Mouse (Mus musculus) embryonic facial prominence, embryonic 12.5 days (tissue): ENCODE results near the gene Heyl. TPM values are rescaled to one million over a fixed set of nuclear protein-coding genes. Genes with fewer than 3 reads are reported as not detected.

Experiments
- ATAC-seq: fragments of 200-750 bp; cut with Nextera tagmentation; 2 replicates; pipeline ENCODE4 v1.8.0; 2017; ENCODE audit not compliant: insufficient number of reproducible peaks, insufficient read depth, low FRiP score, low TSS enrichment
- H3K27ac ChIP-seq: fragments of 300-500 bp; sonication (generic); 2 replicates; pipeline ENCODE4 v1.5.1; 2016; ENCODE audit warnings: mild to moderate bottlenecking
- H3K27me3 ChIP-seq: fragments of 300-500 bp; sonication (generic); 2 replicates; pipeline ENCODE4 v1.6.1; 2016; ENCODE audit warnings: mild to moderate bottlenecking, moderate library complexity
- H3K36me3 ChIP-seq: fragments of 300-500 bp; sonication (generic); 2 replicates; pipeline ENCODE4 v1.6.1; 2016; ENCODE audit warnings: mild to moderate bottlenecking
- H3K4me1 ChIP-seq: fragments of 300-500 bp; sonication (generic); 2 replicates; pipeline ENCODE4 v1.6.1; 2016
- H3K4me2 ChIP-seq: fragments of 300-500 bp; sonication (generic); replicated peaks from 2 replicates; pipeline ENCODE4 v1.6.1; 2016; ENCODE audit warnings: mild to moderate bottlenecking, moderate library complexity
- H3K4me3 ChIP-seq: fragments of 300-500 bp; sonication (generic); 2 replicates; pipeline ENCODE4 v1.5.1; 2016; ENCODE audit warnings: mild to moderate bottlenecking
- H3K9ac ChIP-seq: fragments of 300-500 bp; sonication (generic); 2 replicates; pipeline ENCODE4 v1.6.1; 2016; ENCODE audit warnings: mild to moderate bottlenecking, moderate library complexity
- H3K9me3 ChIP-seq: fragments of 300-500 bp; sonication (generic); 2 replicates; pipeline ENCODE4 v1.6.1; 2016; ENCODE audit warnings: mild to moderate bottlenecking, moderate library complexity
- WGBS: fragments of 180-500 bp; shearing (Covaris S2); methylation state at CpG from one replicate; pipeline ENCODE4 v1.1.7; 2016; 5-methylcytosine and 5-hydroxymethylcytosine counted together
- polyA plus RNA-seq: library from polyadenylated mRNA; unstranded; fragments of >200 nt; fragmentation: Nextera tagmentation; extraction: Ambion mirVana; gene quantifications from 2 replicates; pipeline ENCODE4 v1.2.1, GENCODE M21; 2016

Gene Heyl
- polyA plus RNA-seq, 1 experiment from 2014 or later, result 7.2 TPM

DNA sequence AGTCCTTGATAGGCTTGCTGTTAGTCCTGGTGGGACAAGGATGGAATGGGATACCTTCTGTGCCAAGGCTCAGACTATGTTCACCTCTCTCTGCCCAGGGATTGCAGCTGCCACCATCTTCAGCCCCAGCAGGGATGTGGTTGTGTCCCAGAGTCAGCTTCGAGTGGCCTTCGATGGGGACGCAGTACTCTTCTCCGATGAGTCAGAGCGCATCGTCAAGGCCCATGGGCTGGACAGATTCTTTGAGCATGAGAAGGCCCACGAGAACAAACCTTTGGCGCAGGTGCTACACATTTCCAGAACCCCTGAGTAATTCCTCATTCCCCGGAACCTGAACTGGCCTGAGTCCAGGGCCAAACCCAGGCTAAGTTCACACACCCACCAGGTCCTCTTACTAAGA, 19.4 kb upstream of the Heyl start:
- 95% methylated on average over 9 of the region's 9 CpGs for WGBS

DNA sequence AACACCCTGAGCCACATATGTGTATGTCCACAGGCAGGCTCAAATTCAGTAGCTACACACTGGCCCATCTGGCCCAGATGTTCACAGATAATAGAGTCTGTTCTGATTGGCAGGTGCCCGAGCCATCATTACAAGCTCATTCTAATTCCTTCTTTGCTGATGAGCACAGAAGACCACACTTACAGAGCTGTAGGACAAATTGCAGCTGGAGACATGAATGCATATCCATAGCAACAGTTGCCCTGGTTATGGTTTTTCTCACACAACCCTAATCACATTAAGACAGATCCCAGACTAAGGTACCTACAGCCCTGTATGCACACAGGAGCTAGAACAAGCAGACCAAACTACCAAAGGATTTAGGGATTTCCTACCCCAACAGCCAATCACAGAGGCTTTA, 18.0 kb upstream of the Heyl start:
- Histone ChIP-seq H3K4me3 (no peak overlapping the region), H3K27me3 (peaks cover 16% of the 10 kb centered on the region; the same call in 1 of the 2 replicates), H3K36me3 (no peaks in the 10 kb centered on the region), H3K9me3 (no peaks in the 10 kb centered on the region), H3K4me1 (no peaks in the 10 kb centered on the region), H3K4me2 (no peak overlapping the region), H3K9ac (no peak overlapping the region), H3K27ac (no peak overlapping the region)
- no peak for ATAC-seq
- WGBS, result 69% methylated on average over 1 of the region's 1 CpGs

More for the DNA sequence above, 19.4 kb upstream of the Heyl start:
- ATAC-seq, result no peak
- no peaks in the 10 kb centered on the region for H3K4me1 ChIP-seq
- no peaks in the 10 kb centered on the region for H3K9me3 ChIP-seq
- H3K4me3 ChIP-seq, result no peak overlapping the region
- H3K27me3 ChIP-seq, result peaks cover 16% of the 10 kb centered on the region; the same call in 1 of the 2 replicates
- no peaks in the 10 kb centered on the region for H3K36me3 ChIP-seq
- no peak overlapping the region for H3K4me2 ChIP-seq
- no peak overlapping the region for H3K27ac ChIP-seq
- H3K9ac ChIP-seq, result no peak overlapping the region

DNA sequence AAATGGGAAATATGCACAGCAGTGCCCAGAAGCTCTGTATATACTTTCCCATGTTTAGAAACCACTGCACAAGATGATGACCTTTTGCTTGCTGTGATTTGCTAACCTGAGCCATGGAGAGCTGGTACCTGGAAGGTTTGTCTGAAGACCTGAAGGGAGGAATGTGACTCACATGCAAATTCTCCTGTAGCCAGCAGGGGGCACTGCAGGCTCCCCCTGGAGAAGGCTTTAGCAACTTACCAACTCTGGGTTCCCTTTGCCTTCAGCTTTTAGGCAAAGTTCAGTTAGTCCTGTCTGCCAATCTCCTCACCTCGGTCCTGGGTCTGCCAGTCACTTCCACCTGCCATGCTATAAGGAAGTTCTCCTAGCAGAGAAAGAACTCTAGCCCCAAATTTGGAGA, 16.6 kb upstream of the Heyl start:
- no peak overlapping the region for H3K27ac ChIP-seq
- H3K4me1 ChIP-seq, result no peaks in the 10 kb centered on the region
- H3K4me2 ChIP-seq, result no peak overlapping the region
- ATAC-seq, result no peak
- H3K9ac ChIP-seq, result no peak overlapping the region
- no peaks in the 10 kb centered on the region for H3K36me3 ChIP-seq
- H3K9me3 ChIP-seq, result no peaks in the 10 kb centered on the region
- 21% methylated on average over 1 of the region's 1 CpGs for WGBS
- H3K4me3 ChIP-seq, result no peak overlapping the region
- H3K27me3 ChIP-seq, result peaks cover 16% of the 10 kb centered on the region; the same call in 1 of the 2 replicates

DNA sequence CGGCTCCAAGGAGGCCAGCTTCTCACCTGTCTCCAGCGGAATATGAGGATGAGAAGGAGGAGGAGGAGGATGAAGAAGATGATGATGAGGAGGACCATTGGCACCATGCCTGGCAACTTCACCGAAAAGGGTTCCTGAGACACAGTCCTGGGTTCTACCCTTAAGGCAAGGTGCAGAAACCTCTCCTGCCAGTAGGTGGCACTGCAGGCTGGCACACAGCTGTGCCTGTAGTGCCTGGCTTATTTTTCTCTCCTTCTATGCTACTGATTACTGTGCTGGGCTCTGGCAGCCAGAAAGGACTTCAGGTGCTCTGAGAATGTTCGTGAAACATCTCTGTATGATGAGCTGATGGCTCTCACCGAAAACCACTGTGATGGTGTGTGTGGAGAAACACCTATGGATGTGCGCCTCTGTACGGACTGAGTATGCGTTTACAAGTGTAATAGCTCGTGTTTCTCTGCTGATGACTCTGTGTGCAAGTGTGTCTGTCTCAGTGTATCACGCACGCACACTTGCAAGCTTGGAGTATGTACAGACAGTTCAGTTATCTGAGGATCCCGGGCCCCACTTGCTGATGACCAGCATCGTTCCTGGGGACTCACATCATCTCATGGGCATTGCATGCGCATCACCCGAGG, 13.5 kb upstream of the Heyl start:
- peak; percentile 73; the same call in 1 of the 2 replicates for ATAC-seq
- WGBS, result 66% methylated on average over 15 of the region's 15 CpGs
- H3K9ac ChIP-seq, result no peak overlapping the region
- no peak overlapping the region for H3K4me2 ChIP-seq
- peaks cover 13% of the 10 kb centered on the region; the same call in 1 of the 2 replicates for H3K27me3 ChIP-seq
- no peaks in the 10 kb centered on the region for H3K36me3 ChIP-seq
- H3K4me3 ChIP-seq, result no peak overlapping the region
- no peaks in the 10 kb centered on the region for H3K9me3 ChIP-seq
- H3K4me1 ChIP-seq, result no peaks in the 10 kb centered on the region
- H3K27ac ChIP-seq, result no peak overlapping the region

DNA sequence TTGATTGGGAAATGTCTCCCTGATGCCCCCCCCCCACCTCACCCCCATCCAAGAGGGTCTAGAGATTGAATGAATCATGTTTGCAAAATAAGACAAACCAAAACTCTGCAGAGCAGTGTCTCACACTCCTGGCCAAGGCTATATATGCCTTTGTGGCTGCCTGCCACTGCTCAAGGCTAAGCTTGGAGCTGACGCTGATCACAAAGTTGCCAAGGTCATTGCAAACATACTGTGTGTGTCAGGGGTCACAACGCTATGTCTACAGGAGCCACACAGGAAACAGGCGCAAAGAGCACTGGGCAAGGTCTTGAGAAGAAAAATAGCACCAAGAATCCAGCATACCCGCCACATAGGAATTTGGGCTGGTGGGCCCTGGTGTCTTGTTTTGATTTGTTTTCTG, 12.7 kb upstream of the Heyl start:
- no peak for ATAC-seq

DNA sequence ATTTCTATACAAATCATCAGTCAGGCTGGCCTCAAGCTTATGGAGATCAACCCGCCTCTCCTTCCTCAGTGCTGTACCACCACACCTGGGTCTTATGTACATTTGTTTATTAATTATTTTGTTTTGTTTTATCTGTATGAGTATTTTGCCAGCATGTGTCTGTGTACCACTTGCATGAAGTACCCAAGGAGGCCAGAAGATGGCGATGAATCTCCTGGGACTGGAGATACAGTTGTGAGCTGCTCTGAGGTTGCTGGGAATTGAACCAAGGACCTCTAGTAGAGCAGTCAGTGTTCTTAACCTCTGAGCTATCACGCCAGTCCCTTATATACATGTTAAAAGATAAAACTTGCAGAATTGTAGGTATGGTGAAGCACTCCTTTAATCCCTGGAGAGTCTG, 10.0 kb upstream of the Heyl start:
- Histone ChIP-seq H3K9me3 (no peaks in the 10 kb centered on the region), H3K4me2 (no peak overlapping the region)
- 52% methylated on average over 3 of the region's 3 CpGs for WGBS

More for the DNA sequence above, 12.7 kb upstream of the Heyl start:
- no peak overlapping the region for H3K27ac ChIP-seq
- peaks cover 13% of the 10 kb centered on the region; the same call in 1 of the 2 replicates for H3K27me3 ChIP-seq
- H3K4me1 ChIP-seq, result no peaks in the 10 kb centered on the region
- H3K9me3 ChIP-seq, result no peaks in the 10 kb centered on the region
- no peak overlapping the region for H3K9ac ChIP-seq
- WGBS, result 63% methylated on average over 4 of the region's 4 CpGs
- H3K36me3 ChIP-seq, result no peaks in the 10 kb centered on the region
- no peak overlapping the region for H3K4me2 ChIP-seq
- H3K4me3 ChIP-seq, result no peak overlapping the region

DNA sequence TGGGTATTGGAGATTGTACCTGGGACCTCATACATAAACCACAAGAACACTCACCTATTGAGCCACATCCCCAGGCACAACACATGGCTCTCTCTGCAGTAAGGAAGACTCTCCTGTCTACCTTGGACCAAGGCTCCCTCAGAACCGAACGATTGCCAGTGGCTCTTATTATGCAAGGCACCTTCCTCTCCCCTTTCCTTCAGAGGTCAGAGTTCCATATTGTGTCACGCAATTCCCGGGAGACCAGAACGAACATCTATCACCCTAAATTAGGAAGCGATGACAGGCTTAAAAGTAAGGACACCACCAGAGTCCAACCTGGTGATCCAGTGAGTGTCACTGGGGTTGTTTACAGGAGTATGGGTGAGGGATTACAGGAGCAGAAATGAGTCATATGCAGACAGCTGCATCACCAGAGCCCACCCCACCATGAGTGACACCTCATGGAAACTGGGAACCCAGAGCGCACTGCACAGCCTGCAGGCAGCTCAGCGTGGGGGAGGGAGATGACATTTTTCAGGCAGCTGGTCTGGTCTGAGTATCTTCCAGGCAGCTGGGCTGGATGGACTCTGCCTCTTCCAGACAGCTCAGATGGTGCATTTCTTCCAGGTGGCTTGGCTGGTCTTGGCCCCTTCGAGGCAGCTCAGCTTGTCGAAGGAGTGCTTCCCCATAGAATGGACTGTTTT, 7.5 kb upstream of the Heyl start:
- ATAC-seq, result no peak; the same call in 1 of the 2 replicates
- Histone ChIP-seq H3K36me3 (no peaks in the 10 kb centered on the region), H3K4me1 (peaks cover 10% of the 10 kb centered on the region), H3K4me2 (no peak overlapping the region), H3K27me3 (no peaks in the 10 kb centered on the region), H3K9ac (no peak overlapping the region), H3K4me3 (no peak overlapping the region), H3K27ac (no peak overlapping the region), H3K9me3 (no peaks in the 10 kb centered on the region)
- WGBS, result 67% methylated on average over 10 of the region's 10 CpGs

More for the DNA sequence above, 10.0 kb upstream of the Heyl start:
- ATAC-seq, result no peak
- Histone ChIP-seq H3K9ac (no peak overlapping the region), H3K4me1 (peaks cover 6% of the 10 kb centered on the region), H3K27ac (no peak overlapping the region), H3K27me3 (0 out of 2 replicates have a peak, but pooled peaks cover 5% of the 10 kb centered on the region), H3K4me3 (no peak overlapping the region), H3K36me3 (no peaks in the 10 kb centered on the region)

DNA sequence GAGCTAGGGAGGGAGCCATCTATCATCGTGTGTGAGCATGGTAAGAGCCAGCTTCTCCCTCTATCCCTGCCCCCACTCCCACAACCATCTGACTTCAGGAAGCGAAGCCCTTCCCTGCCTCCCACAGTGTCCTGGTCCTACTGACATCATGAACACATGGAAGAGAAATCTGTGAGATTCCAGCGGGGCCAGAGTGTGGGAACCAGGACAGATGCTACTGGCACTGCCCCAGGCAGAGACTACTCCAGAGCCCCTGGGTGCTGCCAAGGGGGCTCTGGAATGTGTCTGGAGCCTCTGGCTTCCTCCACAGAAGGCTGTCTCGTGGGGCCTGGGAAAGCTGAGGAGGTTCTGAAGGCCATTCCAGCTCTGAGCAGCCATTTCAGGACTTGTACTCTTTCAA, 5.6 kb upstream of the Heyl start:
- no peak for ATAC-seq
- Histone ChIP-seq H3K4me2 (no peak overlapping the region), H3K36me3 (no peaks in the 10 kb centered on the region), H3K4me3 (no peak overlapping the region), H3K9me3 (no peaks in the 10 kb centered on the region), H3K9ac (peak overlapping the region; percentile 24; the same call in 1 of the 2 replicates), H3K4me1 (peaks cover 10% of the 10 kb centered on the region), H3K27ac (peak overlapping the region; percentile 11; the same call in 1 of the 2 replicates), H3K27me3 (peaks cover 7% of the 10 kb centered on the region; the same call in 1 of the 2 replicates)
- 24% methylated on average over 4 of the region's 4 CpGs for WGBS

DNA sequence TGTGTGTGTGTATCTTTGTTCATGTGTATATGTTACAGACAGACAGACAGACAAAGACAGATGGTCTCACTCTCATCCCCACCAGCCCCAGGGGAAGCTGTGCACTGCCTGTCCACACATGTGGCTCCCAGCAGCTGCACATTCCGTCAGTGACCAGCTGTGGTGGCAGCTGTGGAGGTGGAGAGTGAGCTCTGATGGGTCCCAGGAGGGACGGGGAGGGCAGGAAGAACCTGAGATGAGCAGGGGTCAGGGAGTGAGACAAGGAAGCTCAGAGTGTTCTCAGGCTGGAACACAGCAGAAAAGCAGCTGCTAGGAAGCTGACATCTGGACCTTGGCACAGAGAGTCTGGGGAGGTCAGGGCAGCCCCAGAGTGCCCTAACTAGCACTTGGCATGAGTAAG, 5.1 kb upstream of the Heyl start:
- no peak overlapping the region for H3K9ac ChIP-seq
- no peaks in the 10 kb centered on the region for H3K36me3 ChIP-seq
- peaks cover 10% of the 10 kb centered on the region for H3K4me1 ChIP-seq
- no peak overlapping the region for H3K4me2 ChIP-seq
- no peaks in the 10 kb centered on the region for H3K9me3 ChIP-seq
- no peak overlapping the region for H3K4me3 ChIP-seq
- H3K27me3 ChIP-seq, result peaks cover 12% of the 10 kb centered on the region
- WGBS, result 2% methylated on average over 2 of the region's 2 CpGs
- ATAC-seq, result no peak
- no peak overlapping the region for H3K27ac ChIP-seq

DNA sequence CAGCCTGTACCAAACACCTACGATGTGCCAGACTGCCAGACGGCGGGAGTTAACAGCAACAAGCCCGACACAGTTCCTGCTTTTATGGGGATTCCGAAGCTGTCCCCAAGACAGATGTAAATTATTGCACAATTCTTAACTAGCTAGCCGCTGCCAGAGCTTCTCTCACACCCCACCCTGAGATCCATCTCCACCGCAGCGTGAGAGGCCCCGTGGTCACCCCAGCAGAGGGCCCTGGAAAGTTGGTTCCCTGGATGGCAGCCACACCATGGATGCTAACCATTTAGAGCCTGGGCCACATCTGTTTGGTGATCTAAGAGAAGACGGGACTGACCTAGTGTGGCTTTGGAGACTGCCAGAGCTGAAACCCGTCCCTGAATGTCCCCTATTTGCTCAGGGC, 4.2 kb upstream of the Heyl start:
- Histone ChIP-seq H3K36me3 (no peaks in the 10 kb centered on the region), H3K27ac (no peak overlapping the region), H3K27me3 (peaks cover 21% of the 10 kb centered on the region), H3K4me3 (no peak overlapping the region), H3K9me3 (no peaks in the 10 kb centered on the region), H3K9ac (no peak overlapping the region), H3K4me1 (peaks cover 18% of the 10 kb centered on the region), H3K4me2 (no peak overlapping the region)
- no peak for ATAC-seq
- 81% methylated on average over 11 of the region's 11 CpGs for WGBS

DNA sequence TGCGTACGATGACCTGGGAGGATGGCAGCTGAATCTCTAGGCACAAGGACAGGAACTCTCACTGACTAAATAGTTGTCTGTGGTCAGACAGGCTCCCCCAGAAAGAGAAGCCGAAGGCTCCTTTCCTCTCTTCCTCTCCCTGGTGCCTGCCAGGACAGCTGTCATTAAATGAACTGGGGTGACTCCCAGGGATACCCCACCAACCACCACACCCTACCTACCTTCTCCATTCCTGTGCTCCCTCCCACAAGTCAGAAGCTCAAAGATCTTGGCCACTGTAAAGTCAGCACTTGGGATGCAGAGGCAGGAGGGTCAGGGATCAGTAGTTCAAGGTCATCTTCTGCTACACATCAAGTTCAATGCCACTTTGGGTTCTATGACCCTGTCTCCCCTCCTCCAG, 515 bp upstream of the Heyl start:
- H3K4me2 ChIP-seq, result no peak overlapping the region
- H3K4me3 ChIP-seq, result no peak overlapping the region
- no peaks in the 10 kb centered on the region for H3K9me3 ChIP-seq
- H3K27ac ChIP-seq, result no peak overlapping the region
- no peak overlapping the region for H3K9ac ChIP-seq
- H3K27me3 ChIP-seq, result peaks cover 30% of the 10 kb centered on the region
- no peaks in the 10 kb centered on the region for H3K36me3 ChIP-seq
- H3K4me1 ChIP-seq, result peaks cover 27% of the 10 kb centered on the region
- no peak for ATAC-seq
- 55% methylated on average over 3 of the region's 3 CpGs for WGBS

DNA sequence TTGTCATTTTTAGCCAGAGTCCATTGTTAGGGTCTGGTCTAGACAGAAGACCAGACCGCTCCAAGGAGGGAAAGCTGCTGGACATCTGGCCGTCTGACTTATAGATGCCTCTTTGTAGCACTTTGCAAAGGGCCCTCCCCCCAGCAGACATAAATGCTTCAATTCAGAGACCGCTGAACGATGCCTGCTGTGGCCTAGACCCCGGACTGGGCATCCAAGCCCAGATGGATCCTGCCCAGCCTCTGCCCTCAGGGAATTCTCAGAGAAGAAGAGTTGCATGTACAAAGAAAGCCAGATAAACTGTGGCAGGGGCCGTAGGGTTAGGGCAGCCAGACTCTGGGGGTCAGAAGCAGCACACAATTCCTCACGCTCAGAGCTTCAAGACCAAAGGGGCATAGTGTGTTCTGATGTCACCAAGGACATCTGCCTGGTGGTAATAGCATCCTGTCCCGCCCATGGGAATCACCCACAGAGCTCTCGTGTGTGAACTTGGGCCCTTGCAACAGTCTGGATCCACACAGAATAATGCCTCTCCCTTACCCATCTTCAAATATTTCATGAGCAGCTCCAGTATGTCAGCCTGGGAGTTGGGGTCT, 2.6 kb downstream of the Heyl start:
- no peaks in the 10 kb centered on the region for H3K36me3 ChIP-seq
- no peak overlapping the region for H3K27ac ChIP-seq
- H3K27me3 ChIP-seq, result peaks cover 35% of the 10 kb centered on the region
- no peak overlapping the region for H3K4me2 ChIP-seq
- H3K4me1 ChIP-seq, result peaks cover 40% of the 10 kb centered on the region
- ATAC-seq, result no peak
- no peaks in the 10 kb centered on the region for H3K9me3 ChIP-seq
- no peak overlapping the region for H3K9ac ChIP-seq
- H3K4me3 ChIP-seq, result no peak overlapping the region
- WGBS, result 34% methylated on average over 9 of the region's 9 CpGs
